Mouse (Mus musculus) thymus, postnatal 36 days (tissue): ENCODE data around the gene Spesp1.
A peak's percentile ranks its signal among the peaks of the same experiment; 100 is the strongest.

ENCODE experiments used
- DNase-seq, 2 experiments: peaks; one replicate each; pipeline ENCODE4 v3.0.0; 2022; ENCODE audit warnings: mixed read lengths in 2 of 2

Spesp1 gene

GRCm38 (mm10) chr9:62281991-62282390, at the start of gene Spesp1:
TSS of gene Spesp1 (minus strand) at chr9:62282208.
- DNase-seq: no peak

DNA sequence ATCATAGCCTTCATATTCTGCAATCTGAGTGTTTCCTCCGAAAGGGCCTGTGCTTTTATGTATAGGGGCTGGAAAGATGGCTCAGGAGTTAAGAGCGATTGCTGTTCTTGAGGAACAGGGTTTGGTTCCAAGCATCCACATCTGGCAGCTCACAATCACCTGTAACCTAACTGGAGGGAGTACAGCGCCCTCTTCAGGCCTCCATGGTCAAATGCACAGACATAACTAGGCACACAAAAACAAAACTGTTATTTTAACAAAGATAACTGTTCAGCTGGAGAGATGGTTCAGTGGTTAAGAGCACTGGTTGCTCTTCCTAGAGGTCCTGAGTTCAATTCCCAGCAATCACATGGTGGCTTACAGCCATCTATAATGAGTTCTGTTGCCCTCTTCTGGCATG, 44.0 kb upstream of the Spesp1 start:
- DNase-seq: no peak

- DNase-seq: no peak
These were observed 41.8 kb upstream of the Spesp1 start for GRCm38 (mm10) chr9:62323816-62324215.

DNA sequence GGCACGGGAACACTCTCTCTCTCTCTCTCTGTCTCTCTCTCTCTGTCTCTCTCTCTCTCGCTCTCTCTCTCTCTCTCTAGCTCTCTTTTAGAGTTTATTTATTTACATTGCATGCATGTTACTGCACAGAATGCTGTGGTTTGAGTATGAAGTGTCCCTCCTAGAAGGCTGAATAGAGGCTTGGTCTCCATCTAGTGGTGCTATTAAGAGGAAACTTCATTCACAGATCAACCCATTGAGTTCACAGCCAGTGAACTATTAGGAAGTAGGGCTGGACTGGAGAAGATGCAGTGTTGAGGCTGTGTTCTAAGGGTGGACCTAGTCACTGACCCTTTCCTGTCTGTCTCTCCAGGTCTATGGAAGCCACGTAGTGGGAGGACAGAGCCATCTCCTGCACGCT, 36.7 kb upstream of the Spesp1 start:
- DNase-seq: no peak

GRCm38 (mm10) chr9:62315556-62315955, 33.5 kb upstream of the Spesp1 start:
- no peak for DNase-seq

DNA sequence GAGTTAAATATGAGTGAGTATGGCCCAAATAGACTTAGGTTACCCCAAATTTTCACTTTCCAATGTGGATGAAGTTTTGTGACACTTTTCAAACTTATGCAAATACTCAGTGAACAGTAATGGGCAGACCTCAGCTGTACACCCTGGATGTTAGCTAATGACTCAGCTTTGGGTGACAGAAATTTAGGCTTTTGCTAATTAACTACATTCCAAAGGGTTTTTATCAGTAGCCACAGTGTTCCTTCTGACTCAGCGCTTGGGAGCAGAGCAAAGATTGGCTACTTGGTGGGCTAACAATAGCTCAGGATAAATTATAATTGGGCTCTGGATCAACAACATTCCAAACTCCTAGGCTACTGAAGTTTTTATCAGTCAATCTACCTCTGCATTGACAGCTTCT, 14.9 kb upstream of the Spesp1 start:
- no peak for DNase-seq

GRCm38 (mm10) chr9:62295006-62295698, 13.1 kb upstream of the Spesp1 start:
- peak; percentile 67 to 74 for DNase-seq

DNA sequence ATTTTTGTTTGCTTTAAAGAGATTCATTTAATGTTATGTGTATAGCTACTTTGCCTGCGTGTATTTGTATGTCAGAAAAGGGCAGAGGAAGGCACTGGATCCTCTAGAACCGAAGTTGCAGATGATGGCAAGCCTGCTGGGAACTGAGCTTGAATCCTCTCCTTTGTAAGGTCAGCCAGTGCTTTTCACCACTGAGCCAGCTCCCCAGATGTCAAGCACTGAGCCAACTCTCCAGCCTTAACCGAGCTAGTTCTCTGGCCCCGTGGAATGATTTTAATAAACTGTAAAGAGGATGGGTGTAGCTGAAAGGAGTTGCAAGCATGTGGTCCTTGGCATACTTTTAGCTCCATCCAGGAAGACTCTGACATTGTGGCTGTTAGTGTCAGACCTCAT, 5.6 kb upstream of the Spesp1 start:
- DNase-seq: no peak

- peak; percentile 60 to 66 for DNase-seq
These were observed 5.1 kb upstream of the Spesp1 start for GRCm38 (mm10) chr9:62286967-62287632.

DNA sequence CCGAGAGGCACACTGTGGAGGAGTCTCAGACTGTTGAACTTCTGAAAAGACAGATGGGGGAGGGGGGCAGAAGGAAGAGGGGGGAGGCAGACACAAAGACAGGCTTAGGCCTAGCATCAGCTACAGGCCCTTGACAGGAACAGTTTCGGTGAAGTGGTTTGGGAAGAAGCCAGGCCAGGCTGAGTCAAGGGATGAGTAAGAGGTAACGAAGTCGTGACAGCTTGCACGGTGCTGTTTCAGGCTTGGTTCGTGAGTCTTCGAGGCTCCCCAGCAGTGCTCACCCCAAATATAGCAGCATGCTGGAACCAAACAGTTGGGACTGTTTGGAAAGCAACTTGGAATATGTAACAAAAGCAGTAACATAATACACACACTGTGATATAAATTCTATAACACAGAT, 2.3 kb upstream of the Spesp1 start:
- DNase-seq: no peak

DNA sequence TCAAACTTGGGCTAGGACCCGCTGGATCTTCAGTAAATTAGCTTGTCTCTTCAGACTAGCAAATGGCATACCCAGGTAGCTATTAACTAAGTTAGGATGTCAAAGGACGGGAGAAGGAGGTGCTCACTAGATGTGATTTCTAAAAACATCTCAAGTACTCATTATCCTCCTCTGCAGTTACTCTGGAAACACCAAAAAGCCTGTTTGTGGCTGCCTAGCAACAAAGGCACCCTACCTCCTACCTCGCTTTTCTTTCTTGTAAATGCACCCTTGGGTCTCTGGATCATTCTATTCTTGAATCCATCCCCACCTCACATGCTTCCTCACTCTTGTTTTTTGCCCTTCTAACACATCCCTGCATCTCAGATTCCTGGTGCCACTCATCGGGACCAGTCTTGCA, 5.1 kb downstream of the Spesp1 start:
- no peak for DNase-seq

DNA sequence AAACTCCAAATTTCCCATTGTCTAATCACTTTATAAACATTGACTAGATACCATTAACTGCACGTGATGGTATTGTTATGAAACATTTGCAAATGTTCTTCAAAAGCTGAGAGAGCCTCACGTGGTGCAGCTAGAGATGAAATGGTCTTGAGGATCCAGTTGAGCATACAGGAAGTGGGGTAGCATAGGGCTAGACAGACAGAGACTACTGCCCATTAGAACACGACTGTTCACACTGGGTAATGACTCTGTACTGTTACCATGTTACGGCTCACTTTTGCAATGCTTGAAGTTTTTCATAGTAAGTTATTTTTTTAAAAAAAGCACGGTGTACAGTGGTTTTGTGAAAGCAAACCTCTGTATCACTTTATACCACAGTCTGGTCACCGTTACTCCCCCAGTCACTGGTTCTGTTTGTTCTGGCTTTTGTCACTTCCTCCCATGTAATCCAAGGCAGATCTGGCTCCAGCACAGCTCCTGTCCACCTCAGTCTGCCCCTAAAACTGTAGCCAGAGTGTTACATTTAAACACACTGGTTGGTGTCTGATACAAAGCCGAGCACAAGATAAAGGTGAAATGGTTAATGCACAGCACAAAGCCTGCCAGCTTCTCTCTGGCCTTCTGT, 11.1 kb downstream of the Spesp1 start:
- no peak for DNase-seq

- no peak for DNase-seq
These were observed 12.8 kb downstream of the Spesp1 start for GRCm38 (mm10) chr9:62269161-62269560.

DNA sequence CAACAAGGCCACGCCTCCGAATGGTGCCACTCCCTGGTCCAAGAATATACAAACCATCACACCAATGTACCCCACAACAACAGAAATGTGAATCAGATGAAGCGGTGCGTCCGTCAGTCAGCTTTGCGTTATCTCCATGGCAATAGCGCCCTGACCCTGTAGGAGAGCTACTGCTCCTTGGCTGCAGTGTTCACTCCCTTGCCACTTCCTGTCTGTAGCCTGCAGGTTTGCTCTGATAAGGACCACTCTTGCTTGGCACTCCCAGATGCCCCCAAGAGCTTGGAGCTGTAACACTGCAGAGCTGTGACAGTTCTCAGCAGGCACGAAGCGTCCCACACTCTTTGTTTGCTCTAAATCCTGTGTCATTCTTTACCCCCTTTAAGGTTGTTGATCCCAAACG, 16.7 kb downstream of the Spesp1 start:
- DNase-seq: no peak

DNA sequence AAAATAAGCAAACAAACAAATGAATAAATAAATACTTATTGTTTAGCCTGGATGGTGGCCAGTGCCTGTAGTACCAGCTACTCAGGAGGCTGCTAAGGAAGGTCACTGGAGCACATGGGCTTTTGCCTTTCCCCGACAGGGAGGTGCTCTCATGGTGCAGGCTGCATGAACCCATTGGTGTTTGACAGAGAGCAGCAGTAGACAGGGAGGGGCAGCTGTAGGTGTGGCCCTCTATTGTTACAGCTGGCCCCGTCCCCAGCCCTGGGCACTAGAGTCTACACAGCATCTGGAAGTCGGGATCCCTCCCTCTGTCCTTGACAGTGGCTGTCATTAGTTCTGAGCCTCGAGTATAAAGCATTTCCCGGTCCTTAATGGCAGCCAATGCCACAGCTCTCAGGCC, 18.4 kb downstream of the Spesp1 start:
- DNase-seq: no peak

DNA sequence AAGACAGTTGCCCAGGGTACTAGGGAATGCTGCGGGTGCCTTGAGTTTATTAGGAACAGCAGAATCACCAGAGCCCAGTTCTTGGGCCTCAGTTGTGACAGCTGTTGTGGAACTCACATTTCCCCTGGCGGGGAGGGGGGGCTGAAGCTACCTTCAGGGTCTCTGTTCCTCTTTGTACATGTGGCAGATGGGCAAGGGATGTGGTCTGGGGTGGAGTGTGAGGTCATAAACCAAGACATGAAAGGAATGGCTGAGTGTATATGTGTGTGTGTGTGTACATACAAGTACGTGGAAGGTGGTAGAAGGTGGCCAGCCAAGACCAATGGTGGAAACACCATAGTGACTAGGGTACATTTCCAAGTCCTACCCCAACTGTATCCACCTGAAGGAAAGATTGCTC, 20.6 kb downstream of the Spesp1 start:
- no peak for DNase-seq

- DNase-seq: no peak
These were observed 21.0 kb downstream of the Spesp1 start for GRCm38 (mm10) chr9:62261006-62261405.

DNA sequence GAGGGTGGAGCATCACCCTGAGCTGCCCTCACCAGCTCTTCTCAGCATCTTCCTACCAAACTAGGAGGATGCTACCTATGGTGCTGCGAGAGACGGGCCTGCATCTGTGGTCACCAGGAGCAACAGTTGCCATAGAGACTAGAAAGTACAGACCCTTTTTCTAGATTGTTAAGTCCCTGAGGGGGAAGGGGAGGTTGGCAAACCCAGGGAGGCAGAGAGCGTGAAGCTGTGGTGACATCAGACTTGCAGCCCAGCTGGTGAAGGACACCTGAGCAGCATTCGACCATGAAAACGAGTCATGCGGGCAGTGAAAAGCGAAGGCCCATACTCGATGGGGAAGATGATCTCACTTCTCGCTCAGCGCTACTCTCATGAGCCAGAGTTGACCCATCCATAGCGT, 24.0 kb downstream of the Spesp1 start:
- DNase-seq: no peak

DNA sequence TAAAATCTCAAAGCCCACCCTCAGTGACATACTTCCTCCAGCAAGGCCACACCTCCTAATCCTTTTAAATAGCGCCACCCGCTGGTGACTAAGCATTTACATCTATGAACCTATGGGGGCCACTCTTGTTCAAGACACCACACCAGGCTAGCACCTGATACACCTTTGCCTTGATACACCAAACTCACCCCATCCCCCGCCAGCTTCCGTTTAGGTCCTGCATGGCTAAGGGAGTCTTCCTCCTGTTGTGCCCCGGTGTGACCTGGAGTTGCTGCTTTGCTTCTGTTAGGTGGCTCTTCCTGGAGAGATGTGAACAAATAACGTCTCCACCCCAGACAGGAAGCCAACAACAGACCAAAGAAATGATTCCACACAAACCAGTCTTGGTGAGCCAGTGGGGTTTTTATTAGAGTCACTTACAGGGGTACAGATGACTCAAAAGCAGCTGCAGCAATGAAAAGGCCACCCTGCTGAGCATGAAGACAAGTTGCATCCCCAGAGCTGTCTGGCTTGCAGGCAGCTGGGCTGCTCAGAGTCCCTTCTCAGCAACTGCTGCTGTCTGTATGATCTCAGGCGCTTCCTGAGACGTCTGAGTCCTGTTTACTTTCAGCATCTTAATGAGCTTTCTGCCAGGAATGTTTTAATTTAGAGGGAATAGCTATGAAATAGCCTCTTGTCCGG, 26.0 kb downstream of the Spesp1 start:
- DNase-seq: peak in 1 of 2 experiments; percentile 20

DNA sequence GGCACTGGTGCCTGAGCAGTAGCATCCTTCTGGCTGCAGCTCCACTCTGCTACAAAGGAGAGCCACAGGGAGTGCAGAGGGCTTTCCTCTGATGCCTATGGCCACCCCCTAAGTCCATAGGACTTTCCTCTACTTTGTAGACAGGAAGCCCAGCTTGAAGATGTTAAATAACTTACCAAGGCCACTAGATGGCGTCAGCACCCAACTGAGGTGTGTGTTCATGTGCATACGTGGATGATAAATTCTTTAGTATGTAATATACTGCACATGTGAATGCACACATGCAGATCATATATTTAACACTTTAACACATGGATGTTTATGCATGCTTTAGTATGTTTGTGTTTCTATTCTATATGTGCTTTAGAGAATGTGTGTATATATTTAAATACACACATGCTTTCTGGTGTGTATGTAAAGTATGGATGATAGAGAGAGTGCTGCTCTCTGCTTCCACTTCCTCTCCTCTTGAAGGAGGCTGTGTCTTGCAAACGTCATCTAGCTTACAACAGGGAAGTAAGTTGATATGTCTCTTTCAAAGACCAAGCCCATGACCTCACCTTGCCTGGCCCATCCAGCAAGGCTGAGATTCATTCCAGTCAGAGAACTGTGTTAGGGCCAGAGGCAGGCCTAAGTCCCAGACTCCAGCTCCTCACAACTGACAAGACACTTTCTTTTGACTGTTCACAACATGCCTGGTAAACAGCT, 28.1 kb downstream of the Spesp1 start:
- no peak for DNase-seq

DNA sequence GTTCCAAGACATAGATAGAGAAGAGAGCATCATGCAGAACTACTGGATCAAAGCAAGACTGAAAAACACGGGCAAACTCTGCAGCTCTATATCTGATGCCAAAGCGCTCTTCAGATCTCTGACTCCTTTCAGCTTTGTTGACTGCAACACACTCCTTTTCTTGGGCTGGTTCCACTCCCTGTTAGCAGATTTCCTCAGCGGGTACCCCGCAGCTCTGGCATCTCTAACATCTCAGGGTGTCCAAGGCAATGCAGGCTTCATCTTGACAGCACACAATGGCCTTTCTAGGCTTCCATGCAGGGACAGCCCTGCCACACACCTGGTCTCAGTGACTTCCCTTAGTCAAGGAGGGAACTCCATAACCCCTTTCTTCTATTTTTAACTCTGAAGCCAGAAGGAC, 31.7 kb downstream of the Spesp1 start:
- DNase-seq: no peak

- no peak for DNase-seq
These were observed 35.5 kb downstream of the Spesp1 start for GRCm38 (mm10) chr9:62246380-62246942.
